Comparison of ENCODE assay signal across 8 mouse cellular contexts in genomic region chr14:31195968-31196367, GRCm38 (mm10). TPM values are rescaled to one million over a fixed set of nuclear protein-coding genes. Genes with fewer than 3 reads are reported as not detected.
DNase-seq lines count a peak whose midpoint lies in the region; ATAC-seq lines count a peak whose summit lies in the region.

No protein-coding gene starts in this region.

- no peak overlapping the region for H3K4me2 ChIP-seq in stomach, embryonic 16.5 days (ENCODE audit: low read depth, low read length)

- H3K36me3 ChIP-seq in stomach, embryonic 16.5 days (ENCODE audit: control insufficient read depth, insufficient read depth, low read length): 0 out of 2 replicates have a peak, but pooled peaks cover 15% of the 10 kb centered on the region

- H3K4me1 ChIP-seq in stomach, embryonic 16.5 days (ENCODE audit: control insufficient read depth, insufficient read depth, low read length): 0 out of 2 replicates have a peak, but pooled peaks cover 5% of the 10 kb centered on the region

- H3K9ac ChIP-seq in stomach, embryonic 16.5 days (ENCODE audit: low read length): no peak overlapping the region; the same call in 1 of the 2 replicates

- ATAC-seq in stomach, embryonic 16.5 days (ENCODE audit: insufficient read depth, low FRiP score): peak; percentile 9; the same call in 1 of the 2 replicates

- no peak overlapping the region for H3K4me3 ChIP-seq in stomach, embryonic 16.5 days (replicated peaks; ENCODE audit: low read length)

- H3K27me3 ChIP-seq in stomach, embryonic 16.5 days (ENCODE audit: control insufficient read depth, insufficient read depth, low read length): no peaks in the 10 kb centered on the region

- no peak overlapping the region for H3K27ac ChIP-seq in stomach, embryonic 16.5 days (ENCODE audit: low read length)

- H3K9me3 ChIP-seq in stomach, embryonic 16.5 days (replicated peaks; ENCODE audit: control insufficient read depth, low read length): no peaks in the 10 kb centered on the region

- intact Hi-C loops in heart, postnatal 25 days (cut with DNase I): loop anchor here (2.0 kb wide), 1 partner anchor 67 kb away; the partner anchor contains the start of gene Smim4

- peak; percentile 91 for DNase-seq in heart, adult 11 months
- no peak for DNase-seq in heart, postnatal 25 days (ENCODE audit: low spot score)
- DNase-seq in CD4-positive helper T cell, adult 2 months (ENCODE audit: low read depth, low spot score): peak; percentile 70
- DNase-seq in c-Kit-positive CD71-positive TER-119-negative erythroid progenitor cells, embryonic 14.5 days (ENCODE audit: low read depth): peak; percentile 33
- peak; percentile 67 for DNase-seq in kidney, postnatal 10 days
- DNase-seq in spleen, adult 12 weeks (ENCODE audit: low spot score): no peak
- no peak for DNase-seq in left cerebral cortex, adult 11 months (ENCODE audit: low spot score)

RNA-seq across cellular contexts. Expression of gene Tnnc1, which starts 12.1 kb away (rescaled TPM):
- total RNA-seq in heart, postnatal 25 days (2021): 1,000 to 10,000 TPM; 5,169 to 5,647 TPM
- 6.3 and 46.9 TPM in 2 replicates for polyA plus RNA-seq in stomach, embryonic 16.5 days (2015; fragmentation: Nextera tagmentation; extraction: Ambion mirVana)

RNA-seq across cellular contexts. Expression of gene Nisch, which starts 20.8 kb away (rescaled TPM):
- total RNA-seq in heart, postnatal 25 days (2021): 100 to 1,000 TPM; 145 to 148 TPM
- polyA plus RNA-seq in stomach, embryonic 16.5 days (2015; fragmentation: Nextera tagmentation; extraction: Ambion mirVana): 289 and 291 TPM in 2 replicates

RNA-seq across cellular contexts. Expression of gene Sema3g, which starts 21.7 kb away (rescaled TPM):
- total RNA-seq in heart, postnatal 25 days (2021): 10 to 100 TPM; 12.4 to 16.1 TPM
- 0.67 and 0.90 TPM in 2 replicates for polyA plus RNA-seq in stomach, embryonic 16.5 days (2015; fragmentation: Nextera tagmentation; extraction: Ambion mirVana)

RNA-seq across cellular contexts. Expression of gene Stab1, which starts 27.5 kb away (rescaled TPM):
- total RNA-seq in heart, postnatal 25 days (2021): 10 to 100 TPM; 76.4 to 76.8 TPM
- polyA plus RNA-seq in stomach, embryonic 16.5 days (2015; fragmentation: Nextera tagmentation; extraction: Ambion mirVana): 37.7 and 41.9 TPM in 2 replicates

RNA-seq across cellular contexts. Expression of gene Phf7, which starts 55.1 kb away (rescaled TPM):
- 1 to 10 TPM; 3.4 to 4.1 TPM for total RNA-seq in heart, postnatal 25 days (2021)
- polyA plus RNA-seq in stomach, embryonic 16.5 days (2015; fragmentation: Nextera tagmentation; extraction: Ambion mirVana): 9.5 and 12.7 TPM in 2 replicates

Comparison
In these comparisons a context has a peak if more than half of its experiments do, and no peak if none do; other contexts are left out.
1. DNase-seq: peak in heart, adult 11 months (single experiment), CD4-positive helper T cell, adult 2 months (single experiment), c-Kit-positive CD71-positive TER-119-negative erythroid progenitor cells, embryonic 14.5 days (single experiment) and kidney, postnatal 10 days (single experiment); none in heart, postnatal 25 days (single experiment), spleen, adult 12 weeks (single experiment) and left cerebral cortex, adult 11 months (single experiment).